Mouse (Mus musculus) adrenal gland, adult 2 months (tissue): Measurements from ENCODE around the gene Slc5a1. TPM values are rescaled to one million over a fixed set of nuclear protein-coding genes. Genes with fewer than 3 reads are reported as not detected.

Experiments used
- DNase-seq: peaks from one replicate; pipeline ENCODE4 v3.0.0; 2021
- long read RNA-seq: library from polyadenylated mRNA; stranded (forward); transcript quantifications from one replicate; pipeline ENCODE4 v2.0.0, GENCODE M21; 2021
- polyA plus RNA-seq: library from polyadenylated mRNA; depleted of rRNA; stranded (reverse); fragments of >200 nt; gene quantifications from 2 replicates; pipeline ENCODE4 v1.2.3, GENCODE M21; 2012; rRNA removed
- total RNA-seq, 2 experiments: library from RNA; stranded (reverse); gene quantifications; 2 replicates each; pipeline ENCODE4 v1.2.3; 2021

Gene Slc5a1
- total RNA-seq, result not detected
- polyA plus RNA-seq, result 0.03 TPM in 1 of 2 replicates, not detected in the other
- long read RNA-seq, result 0 reads

GRCm38 (mm10) chr5:33104025-33104481 is at the start of gene Slc5a1:
Gene Slc5a1 (plus strand): TSS chr5:33104219.
- DNase-seq, result no peak

DNA sequence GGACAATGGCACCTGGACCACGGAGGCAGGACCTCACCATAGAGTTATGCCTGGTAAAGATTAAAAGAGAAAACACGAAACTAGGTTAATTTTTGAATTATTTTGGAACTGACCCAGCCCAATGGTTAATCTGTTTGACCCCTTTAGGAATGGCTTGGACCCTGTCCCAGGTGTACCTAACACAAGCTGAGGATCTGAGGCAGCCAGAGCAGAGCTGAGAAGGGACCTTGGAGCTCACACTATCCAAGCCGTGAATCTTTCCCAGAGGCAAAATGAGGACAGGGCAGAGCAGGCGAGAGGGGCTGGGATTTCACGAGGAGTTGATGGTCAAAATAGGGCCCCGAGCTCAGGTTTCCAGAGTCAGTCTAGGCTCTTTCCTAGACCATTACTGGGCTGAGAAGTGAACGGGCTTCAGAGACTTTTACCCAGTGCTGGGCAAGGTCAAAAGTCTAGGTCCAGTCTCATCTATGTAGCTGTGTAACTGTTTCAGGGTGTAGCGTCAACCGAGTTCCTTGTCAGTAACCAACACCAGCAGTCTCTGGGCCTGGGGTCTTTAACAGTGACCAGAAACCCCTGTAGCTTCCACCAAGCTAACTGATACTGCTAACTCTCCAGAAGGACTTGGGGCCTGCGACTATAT is 47.8 kb upstream of the Slc5a1 start:
- DNase-seq, result no peak

GRCm38 (mm10) chr5:33070071-33070470 is 33.9 kb upstream of the Slc5a1 start:
- DNase-seq, result no peak

GRCm38 (mm10) chr5:33076490-33077191 is 27.4 kb upstream of the Slc5a1 start:
- DNase-seq, result no peak

DNA sequence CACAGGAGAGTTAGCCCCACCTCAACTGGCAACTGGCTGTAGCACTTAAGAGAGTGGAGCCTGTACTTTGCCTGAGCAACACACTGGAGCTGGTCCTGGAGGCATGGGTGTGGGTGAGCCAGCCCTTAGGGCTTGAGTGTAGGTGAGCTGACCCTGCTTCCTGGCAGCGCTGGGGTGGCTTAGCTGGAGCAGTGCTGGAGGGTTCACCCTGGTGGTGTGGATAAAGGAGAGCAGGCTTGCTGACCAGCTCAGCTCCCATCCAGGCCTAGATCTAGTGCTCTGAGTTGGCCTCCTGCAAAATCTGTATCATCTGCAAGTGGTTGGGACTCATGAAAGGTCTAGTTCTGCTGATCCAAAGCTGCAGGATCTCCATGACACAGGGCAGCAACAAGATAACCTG is 21.1 kb upstream of the Slc5a1 start:
- DNase-seq, result no peak

DNA sequence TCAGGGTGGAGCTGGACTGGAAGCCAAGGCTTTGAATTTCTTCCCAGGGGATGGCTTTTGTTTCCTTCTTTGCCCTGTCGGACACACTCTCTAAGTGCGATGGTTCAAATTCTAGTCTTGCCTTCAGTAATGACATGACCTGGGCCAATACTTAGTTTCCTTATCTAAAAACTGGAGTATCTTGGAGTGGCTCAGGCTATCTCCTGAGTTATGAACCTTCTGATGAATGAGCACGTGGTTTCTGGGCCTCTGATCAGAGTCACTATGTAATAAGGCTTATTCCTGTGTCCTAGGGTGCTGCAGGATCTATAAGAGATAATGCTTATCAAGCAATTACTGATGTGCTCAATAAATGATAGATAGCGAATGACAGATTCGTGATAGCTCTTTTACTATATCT is 19.4 kb upstream of the Slc5a1 start:
- DNase-seq, result no peak

GRCm38 (mm10) chr5:33091342-33091741 is 12.7 kb upstream of the Slc5a1 start:
- DNase-seq, result no peak

DNA sequence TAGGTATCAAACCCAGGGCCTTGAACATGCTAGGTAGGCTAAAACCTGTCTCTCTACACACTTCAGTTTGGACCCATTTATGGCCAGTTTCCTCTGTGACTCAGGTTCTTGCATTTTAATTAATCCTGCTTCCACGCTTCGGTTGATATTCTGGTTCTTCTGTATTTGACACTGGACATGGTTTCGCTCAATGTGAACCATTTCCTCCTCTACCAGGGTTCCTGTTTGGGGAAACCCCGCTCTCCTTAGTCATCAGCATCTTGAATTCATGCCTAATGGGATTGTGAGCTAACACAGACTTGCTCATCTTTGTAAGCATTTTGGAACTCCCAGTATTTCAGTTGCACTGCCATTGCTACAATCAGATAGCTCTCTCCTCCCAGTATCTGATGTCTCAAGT is 8.7 kb upstream of the Slc5a1 start:
- DNase-seq, result no peak

GRCm38 (mm10) chr5:33102369-33103055 is 1.5 kb upstream of the Slc5a1 start:
- DNase-seq, result no peak

DNA sequence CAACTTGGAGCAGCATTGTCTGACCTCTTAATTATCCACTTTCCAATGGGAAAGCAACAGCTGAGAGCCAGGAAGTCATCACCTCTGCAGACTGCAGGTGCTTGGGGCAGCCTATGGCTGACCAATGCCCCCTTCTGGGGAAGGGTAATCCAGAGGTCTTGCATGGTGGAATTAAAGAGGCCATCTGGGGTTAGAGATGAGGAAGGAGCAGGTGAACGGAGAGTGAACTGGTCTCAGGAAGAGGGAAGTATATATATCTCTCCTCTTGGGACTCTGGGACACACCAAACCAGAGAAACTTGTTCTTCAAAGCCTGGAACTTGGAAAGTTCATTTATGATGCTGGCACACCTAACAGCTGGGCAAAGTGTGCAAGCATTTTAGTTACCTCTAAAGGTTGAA is 857 bp downstream of the Slc5a1 start:
- DNase-seq, result no peak

DNA sequence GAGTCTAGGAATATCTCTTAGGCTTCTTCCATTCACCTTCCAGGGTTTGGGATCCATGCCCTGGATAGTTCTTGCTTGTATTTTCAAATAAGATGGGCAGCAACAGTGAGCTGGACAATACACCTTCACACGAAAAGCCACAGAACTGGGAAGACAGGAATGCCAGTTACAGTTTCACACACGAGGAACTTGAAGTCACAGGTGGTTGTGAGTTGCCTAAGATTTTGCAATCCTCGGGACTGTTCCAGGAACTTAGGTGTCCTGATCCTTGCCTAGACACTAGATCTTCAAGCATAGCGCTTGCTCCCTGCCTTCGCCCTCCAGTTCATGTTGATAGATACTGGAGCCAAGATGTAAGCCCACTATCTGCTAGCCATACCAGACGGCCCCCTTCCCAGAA is 1.6 kb downstream of the Slc5a1 start:
- no peak for DNase-seq

DNA sequence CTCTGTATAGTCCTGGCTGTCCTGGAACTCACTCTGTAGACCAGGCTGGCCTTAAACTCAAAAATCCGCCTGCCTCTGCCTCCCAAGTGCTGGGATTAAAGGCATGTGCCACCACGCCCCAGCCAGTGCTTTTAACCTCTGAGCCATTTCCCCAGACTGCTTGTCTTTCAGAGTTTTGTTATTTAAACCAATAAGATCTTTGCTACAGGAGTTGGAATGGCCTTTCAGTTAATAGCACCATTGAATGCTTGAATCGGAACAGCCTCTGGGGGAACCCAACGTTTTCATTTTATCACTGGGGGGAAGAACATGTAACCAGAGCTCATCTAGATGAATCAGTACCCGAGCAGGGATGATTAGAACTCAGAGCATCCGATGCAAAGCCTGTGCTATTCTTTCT is 3.0 kb downstream of the Slc5a1 start:
- DNase-seq, result no peak

- DNase-seq, result no peak
These were observed 3.9 kb downstream of the Slc5a1 start for GRCm38 (mm10) chr5:33107778-33108405.

DNA sequence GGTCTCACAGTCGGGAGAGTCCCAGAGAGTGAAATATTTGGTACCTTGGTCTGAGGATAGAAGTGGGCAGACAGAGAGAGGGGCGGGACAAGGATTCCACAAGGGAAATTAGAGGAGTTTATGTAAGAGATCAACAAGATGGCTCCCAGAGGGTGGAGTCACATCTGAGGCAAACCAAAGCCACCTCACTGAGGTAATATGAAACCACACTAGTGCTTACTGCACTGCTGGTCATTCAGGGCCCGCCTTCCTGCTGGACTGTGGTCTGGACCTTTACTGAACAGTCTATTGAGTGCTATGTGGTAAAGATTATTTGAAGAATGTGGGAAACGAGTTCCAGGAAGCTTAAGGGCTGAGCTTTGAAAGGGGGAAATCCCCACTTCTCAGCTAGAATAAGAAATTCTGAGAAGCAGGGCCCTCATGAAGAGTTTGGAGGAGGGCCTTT is 17.9 kb downstream of the Slc5a1 start:
- DNase-seq, result no peak

DNA sequence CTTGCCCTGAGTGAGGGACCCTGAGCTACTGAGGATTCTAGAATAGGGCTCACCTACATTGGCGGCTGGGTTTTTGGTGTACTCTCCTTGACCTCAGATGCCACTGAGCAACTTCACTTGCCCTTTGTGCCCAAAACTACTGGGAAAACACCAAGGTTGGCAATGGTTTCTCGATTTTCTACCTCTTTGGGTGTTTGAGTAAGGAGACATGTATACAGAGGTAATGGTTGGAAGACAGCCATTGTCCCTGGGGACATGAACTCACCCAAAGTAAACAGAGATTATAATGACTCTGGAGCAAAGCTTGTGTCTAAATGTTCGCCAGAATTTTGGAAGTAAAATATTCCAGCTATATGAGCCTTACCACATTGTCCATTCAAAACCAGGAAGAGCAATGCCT is 19.6 kb downstream of the Slc5a1 start:
- DNase-seq, result no peak

DNA sequence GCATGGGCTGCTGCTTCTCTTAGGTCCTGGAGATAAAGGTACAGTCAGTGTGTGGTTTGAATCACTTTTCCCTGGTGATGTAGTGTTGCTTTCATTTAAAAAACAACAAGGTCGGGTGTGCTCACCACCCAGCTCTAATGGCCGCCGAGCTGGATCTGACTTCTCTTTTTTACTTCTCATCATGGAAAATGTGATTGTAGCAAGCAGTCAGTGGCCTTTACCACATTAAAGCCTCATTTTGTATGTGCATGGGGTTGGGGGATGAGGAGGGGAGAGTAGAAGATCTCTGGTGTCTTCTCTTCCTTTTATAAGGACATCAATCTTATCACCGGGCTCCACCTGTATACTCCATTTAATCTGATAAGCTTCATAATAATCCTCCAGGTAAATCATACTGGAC is 21.3 kb downstream of the Slc5a1 start:
- no peak for DNase-seq

- DNase-seq, result no peak
These were observed 30.1 kb downstream of the Slc5a1 start for GRCm38 (mm10) chr5:33134132-33134531.

DNA sequence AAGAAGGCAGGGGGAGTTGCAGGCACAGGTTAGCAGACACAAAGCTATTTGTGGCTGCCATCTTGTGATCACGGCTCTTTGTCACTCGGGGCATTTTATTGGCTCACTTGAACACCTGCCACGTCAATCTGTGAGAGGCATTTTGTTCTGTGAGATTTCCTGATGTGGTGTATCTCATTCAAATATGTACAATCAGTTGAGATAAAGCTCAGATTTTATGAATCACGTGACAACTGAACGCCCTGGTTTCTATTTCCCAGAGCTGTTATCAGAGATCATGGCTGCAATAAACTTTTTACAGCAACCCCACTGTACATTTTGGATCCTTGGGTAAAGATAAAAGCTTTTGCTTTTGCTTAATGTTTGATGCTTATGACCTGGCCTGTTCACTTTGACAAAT is 31.6 kb downstream of the Slc5a1 start:
- DNase-seq, result no peak

GRCm38 (mm10) chr5:33142790-33143455 is 38.9 kb downstream of the Slc5a1 start:
- peak; percentile 46 for DNase-seq

DNA sequence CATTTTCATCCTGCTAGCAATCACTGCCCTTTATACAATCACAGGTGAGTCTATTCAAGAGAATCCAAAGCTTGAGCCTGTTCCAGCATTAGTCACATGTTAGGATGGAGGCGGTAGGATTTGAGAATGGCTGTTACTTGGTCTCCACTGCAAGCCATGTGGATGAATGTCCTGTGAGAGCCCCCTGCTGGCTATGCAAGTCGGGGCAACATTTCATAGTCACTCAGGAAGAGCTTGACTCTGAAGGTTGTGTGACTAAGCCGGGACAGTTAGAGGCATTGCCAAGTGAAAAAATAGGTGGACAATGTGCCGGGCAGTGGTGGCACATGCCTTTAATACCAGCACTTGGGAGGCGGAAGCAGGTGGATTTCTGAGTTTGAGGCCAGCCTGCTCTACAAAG is 40.0 kb downstream of the Slc5a1 start:
- peak; percentile 67 for DNase-seq

DNA sequence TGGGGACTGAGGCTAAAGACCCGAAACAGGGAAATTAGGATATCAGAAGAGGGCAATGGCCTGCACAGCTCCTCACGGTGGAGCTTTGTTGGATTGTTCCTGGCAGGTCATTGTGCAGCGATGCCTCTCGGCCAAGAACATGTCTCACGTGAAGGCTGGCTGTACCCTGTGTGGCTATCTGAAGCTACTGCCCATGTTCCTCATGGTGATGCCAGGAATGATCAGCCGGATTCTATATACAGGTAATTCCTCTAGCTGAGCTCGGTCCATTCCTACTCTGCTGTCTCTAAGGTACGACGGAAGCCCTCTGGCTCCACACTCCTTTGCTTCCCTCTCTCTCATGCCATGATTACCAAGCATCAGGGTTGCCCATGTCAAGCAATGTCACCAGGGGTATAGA is 42.8 kb downstream of the Slc5a1 start:
- no peak for DNase-seq

DNA sequence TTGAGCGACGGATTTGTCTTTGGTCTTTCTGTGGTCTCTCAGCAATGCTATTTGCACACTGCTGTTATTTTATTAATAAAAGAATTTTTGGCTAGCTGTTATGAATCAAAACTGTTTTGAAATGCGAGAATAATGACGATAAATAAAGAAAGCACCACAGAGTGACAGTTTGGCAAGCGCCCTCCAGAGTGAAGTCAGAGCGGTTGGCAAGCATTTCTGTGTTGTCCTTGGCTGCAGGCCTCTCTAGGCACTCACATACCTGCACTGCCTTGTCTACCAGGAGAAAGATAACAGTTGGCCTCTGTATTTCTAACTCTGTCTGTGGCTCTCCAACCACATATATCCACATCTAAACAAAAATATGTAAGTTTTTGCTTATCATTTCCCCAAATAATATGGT is 43.7 kb downstream of the Slc5a1 start:
- DNase-seq, result peak; percentile 75
